Mouse (Mus musculus) liver, embryonic 14.5 days (tissue): ENCODE data around the gene Nes.

Experiments
- CTCF ChIP-seq: IDR thresholded peaks from 2 replicates; pipeline ENCODE4 v1.5.1; 2016; ENCODE audit warnings: antibody characterized with exemption, low read depth, control low read depth
- EP300 ChIP-seq: IDR thresholded peaks from 2 replicates; pipeline ENCODE4 v1.6.1; 2016; ENCODE audit warnings: antibody characterized with exemption, low read depth

DNA sequence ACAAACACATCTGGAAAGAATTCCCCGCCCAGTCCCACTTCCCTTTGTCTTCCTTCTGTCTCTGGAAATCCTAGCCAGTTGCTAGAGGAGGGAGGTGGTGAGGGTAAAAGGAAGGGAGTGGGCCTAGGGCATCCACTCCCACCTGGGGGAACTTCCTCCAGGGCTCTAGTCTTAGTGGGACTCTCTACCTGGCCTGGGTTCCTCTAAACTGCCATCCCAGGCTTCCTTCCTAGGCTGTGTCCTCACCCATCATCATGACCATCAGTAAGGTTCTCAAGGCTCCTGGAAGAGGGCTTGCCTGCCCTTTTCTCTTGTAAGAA, 24.4 kb upstream of the Nes start:
- TF ChIP-seq CTCF (no peak), EP300 (no peak)
